Mouse (Mus musculus) brain, embryonic 14.5 days (tissue): ENCODE data around the gene Emilin3.

Experiments
- CTCF ChIP-seq: fragments of 200-500 bp; IDR thresholded peaks from 2 replicates; pipeline ENCODE4 v1.5.1; 2012; ENCODE audit warnings: inconsistent platforms, mild to moderate bottlenecking, moderate library complexity, borderline replicate concordance; ENCODE audit not compliant: insufficient read depth, insufficient read length; ENCODE audit errors: extremely low read depth
- POLR2A ChIP-seq: fragments of 200-500 bp; IDR thresholded peaks from 2 replicates; pipeline ENCODE4 v1.6.1; 2012; ENCODE audit warnings: mild to moderate bottlenecking, inconsistent platforms, borderline replicate concordance; ENCODE audit not compliant: poor library complexity, insufficient read depth, insufficient read length, severe bottlenecking; ENCODE audit errors: extremely low read depth

GRCm38 (mm10) chr2:160891697-160892096 is 20.4 kb downstream of the Emilin3 start:
- TF ChIP-seq CTCF: no peak
- TF ChIP-seq POLR2A: no peak
